Mouse (Mus musculus): ENCODE results near the gene Atox1. TPM values are rescaled to one million over a fixed set of nuclear protein-coding genes. Genes with fewer than 3 reads are reported as not detected.

The Atox1 gene
- polyA plus RNA-seq, 1 experiment: 812 TPM

- DNase-seq (ENCODE audit: low read depth): no peak
Measured at GRCm38 (mm10) chr11:55414314-55414713, 46.7 kb downstream of the Atox1 start.

GRCm38 (mm10) chr11:55413416-55413796 lies 47.6 kb downstream of the Atox1 start:
- DNase-seq (ENCODE audit: low read depth): no peak

DNA sequence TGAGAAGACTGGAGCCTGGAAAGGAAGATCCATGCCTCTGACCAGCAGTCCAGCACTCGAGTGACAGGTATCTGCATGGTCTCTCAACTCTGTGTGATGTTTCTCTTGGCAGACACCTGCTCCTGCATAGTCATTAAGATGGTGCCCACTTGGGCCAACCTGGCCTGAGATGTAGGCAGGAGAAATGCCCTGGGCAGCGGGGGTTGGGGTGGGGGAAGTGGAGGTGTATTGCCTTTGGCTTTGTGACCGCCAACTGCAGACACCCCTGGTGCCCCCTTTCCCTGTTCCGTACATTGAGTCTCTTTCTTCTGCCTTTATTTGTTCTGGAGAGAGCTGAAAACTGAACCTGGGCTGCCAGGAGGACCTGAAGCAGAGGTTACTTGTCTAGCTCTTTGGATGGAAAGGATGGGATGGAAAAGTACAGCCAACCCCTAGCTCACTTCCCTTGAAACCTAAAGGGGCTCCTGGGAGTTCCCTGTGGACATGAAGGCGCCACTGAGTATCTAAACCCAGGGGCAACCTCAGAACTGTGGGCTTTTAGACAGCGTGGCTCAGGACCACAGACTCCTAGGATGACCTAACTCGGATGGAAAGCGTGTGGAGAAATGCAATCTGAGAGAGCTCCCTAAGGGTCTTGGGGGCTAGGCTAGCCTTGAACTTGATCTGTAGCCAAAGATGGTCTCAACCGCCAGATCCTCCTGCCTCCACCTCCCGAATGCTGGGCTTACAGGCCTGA lies 48.2 kb downstream of the Atox1 start:
- no peak for DNase-seq (ENCODE audit: low read depth)

DNA sequence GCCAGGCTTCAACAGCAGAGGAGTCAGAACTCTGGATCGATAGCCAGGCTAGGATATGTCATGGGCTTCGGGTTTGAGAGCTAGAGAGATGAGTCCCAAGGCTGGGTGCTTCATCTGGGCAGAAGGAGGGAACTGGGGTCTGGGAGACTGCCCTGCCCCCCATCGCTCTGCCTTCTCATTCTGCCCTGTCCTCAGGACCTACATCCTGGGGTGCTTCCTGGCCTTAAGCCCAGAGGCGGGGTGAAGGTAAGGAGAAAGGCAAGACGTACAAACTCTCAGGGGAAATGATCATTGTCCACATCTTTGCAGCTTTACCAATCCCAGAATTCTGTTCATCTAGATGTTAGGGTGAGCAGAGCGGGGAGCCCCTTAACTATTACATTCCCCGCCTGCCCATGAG lies 49.0 kb downstream of the Atox1 start:
- no peak for DNase-seq (ENCODE audit: low read depth)

GRCm38 (mm10) chr11:55410502-55410901 lies 50.5 kb downstream of the Atox1 start:
- DNase-seq (ENCODE audit: low read depth): no peak

DNA sequence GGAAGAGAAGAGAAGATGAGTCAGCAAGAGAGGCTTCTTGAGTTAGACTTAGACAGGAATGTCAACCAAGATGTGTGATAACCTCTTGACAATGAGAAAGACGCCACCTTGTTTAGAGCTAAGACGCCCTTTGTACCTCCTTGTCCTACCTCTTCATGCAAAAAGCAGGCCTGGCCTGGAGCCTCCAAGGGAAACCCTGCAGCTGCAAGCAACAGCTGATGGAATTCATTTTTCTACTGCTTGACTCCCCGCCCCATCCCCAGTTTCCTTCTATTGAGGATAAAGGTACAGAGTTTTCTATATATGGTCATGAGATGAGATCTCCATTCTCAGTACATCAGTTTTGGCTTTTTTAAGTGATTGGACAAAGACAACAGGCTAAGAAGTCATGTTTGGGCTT lies 51.0 kb downstream of the Atox1 start:
- no peak for DNase-seq (ENCODE audit: low read depth)

DNA sequence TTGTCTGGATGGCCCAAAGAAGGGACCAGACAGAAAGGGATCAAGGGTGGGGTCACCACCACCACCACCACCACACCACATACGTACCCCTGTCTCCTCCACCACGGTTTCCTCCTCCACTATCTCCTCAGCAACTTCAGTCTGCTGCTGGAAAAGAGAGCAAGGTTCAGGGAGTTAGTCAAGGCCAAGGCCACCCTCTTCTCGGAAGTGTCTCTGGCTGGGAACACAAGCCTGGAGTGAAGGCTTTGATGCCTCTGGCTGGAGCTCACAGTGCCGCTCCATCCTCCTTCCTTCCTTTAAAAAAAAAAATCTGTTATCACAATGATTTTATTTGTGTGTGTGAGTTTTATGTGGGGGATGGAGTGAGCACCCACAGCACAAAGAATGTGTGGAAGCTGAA lies 53.9 kb downstream of the Atox1 start:
- no peak for DNase-seq (ENCODE audit: low read depth)

DNA sequence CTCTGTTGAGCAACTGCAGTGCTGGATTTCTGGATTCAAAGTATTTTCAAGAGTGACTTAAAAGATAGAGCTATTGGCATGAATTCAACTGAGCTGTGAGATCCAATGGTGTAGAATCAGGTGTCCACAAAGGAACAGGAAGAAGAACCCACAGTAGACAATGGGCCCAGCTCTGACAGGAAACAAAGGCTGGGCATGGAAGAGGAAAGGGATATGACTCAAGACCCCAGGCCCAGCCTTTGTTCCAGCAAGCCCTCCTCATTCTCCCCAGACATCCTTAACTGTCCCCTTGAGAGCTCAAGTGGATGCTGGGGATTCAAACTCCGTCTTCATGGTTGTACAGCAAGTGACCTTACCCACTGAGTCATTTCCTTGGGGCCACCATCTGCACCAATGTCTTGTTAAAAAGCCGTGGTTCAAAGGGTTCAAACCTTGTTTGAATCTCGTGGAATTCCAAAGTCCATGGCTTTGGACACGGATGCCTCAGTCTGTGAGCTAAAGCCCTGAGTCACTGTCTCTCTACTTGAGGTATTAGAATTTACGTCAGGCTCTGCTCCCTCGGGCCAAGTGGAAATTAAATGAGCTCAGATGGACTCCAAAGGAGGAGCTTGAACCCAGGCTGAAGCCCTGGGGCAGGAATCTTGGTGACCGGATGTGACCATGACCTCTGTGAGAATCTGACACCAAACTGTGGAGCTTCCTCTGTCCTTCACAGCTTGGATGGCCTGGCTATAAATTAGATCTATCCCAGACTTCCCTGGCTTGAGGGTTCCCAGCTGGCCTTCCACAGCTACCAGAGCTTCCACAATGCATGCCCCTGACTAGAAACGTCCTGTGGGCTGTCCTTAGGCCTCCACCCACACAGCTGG lies 55.2 kb downstream of the Atox1 start:
- no peak for DNase-seq (ENCODE audit: low read depth)

GRCm38 (mm10) chr11:55404659-55405457 lies 56.2 kb downstream of the Atox1 start:
- DNase-seq (ENCODE audit: low read depth): no peak

GRCm38 (mm10) chr11:55400863-55401262 lies 60.2 kb downstream of the Atox1 start:
- DNase-seq (ENCODE audit: low read depth): no peak

DNA sequence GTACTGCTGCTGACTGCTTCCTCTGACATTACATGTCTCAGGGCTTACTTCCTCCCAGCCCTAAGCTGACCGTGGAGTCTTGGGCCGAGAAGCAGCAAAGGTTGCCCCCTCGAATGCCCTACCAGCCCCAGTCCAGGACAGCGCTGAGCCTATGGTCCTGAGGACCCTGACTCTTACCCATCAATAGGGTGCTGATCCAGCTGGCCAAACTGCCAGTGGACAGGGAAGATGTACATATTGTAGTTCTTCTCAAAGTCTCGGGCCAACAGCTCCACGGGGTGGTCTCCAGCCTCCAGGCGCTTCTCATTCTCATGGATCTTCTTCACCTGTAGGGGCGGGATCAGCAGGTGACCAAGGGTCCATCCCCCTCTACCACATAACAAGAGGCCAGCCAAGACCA lies 62.7 kb downstream of the Atox1 start:
- DNase-seq (ENCODE audit: low read depth): no peak

DNA sequence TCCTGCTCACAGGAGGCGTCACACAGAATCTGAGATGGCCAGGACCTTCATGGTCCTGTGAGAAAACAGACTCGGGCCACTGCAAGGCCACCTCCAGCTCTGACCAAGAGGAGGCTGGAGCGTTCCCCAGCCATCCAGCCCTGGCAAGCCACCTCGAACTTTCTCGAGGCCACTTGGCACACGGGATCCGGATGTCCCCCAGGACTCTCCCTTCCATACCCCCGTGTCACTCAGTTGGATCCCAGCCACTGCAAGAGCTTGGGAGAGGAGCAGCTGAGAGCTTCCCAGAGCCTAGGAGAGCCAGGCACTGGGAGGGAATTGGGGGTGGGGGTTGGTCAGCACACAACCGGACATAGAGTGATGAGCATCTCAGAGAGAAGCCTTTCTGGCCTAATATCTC lies 63.6 kb downstream of the Atox1 start:
- no peak for DNase-seq (ENCODE audit: low read depth)

DNA sequence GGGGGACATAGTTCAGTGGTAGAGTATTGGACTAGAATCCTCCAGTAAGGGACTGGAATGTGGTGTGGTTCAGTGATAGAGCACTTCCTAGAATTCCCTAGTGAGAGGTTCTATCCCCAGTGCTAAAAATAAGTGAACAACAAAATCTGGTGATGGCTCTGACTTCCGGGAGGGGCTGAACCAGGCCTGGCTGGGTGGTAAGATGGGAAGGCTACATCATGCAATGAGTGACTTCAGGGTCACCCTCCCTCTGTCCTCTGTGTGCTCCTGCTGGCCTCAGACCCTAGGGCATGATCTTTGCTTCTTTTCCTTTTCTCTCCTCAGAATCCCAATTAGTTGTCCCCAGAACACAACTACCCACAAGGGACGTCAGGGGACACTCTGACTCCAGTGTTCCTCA lies 64.0 kb downstream of the Atox1 start:
- DNase-seq (ENCODE audit: low read depth): no peak

Other genes starting within 250 kb of the Atox1 start
- 1.4 and 1.6 TPM in 2 replicates for gene Fat2, start 124.7 kb downstream of the Atox1 start, polyA plus RNA-seq (2012; rRNA removed)
- gene Sparc, start 38.1 kb downstream of the Atox1 start, polyA plus RNA-seq (2012; rRNA removed): 2,620 and 4,627 TPM in 2 replicates
- 22.4 and 23.5 TPM in 2 replicates for gene G3bp1, start 8.4 kb upstream of the Atox1 start, polyA plus RNA-seq (2012; rRNA removed)
- gene Glra1, start 147.0 kb upstream of the Atox1 start, polyA plus RNA-seq (2012; rRNA removed): not detected in 2 replicates